Mouse (Mus musculus) adrenal gland, adult 8-10 months (tissue): ENCODE measurements around the gene Apol6. TPM values are rescaled to one million over a fixed set of nuclear protein-coding genes. Genes with fewer than 3 reads are reported as not detected.

ENCODE experiments used
- DNase-seq: peaks from one replicate; pipeline ENCODE4 v3.0.0; 2022
- total RNA-seq, 4 experiments: library from RNA; stranded (reverse); gene quantifications; 2 replicates each; pipeline ENCODE4 v1.2.4; 2022

Apol6 gene
- total RNA-seq: 10 to 100 TPM; 11.8 to 73.3 (median 21.2) TPM

GRCm38 (mm10) chr15:77044597-77045320 lies at the start of gene Apol6:
Gene Apol6, plus strand, starts transcription at chr15:77044729.
- peak; percentile 43 for DNase-seq

GRCm38 (mm10) chr15:76998048-76998447 lies 46.5 kb upstream of the Apol6 start:
- no peak for DNase-seq

GRCm38 (mm10) chr15:76998878-76999588 lies 45.5 kb upstream of the Apol6 start:
- DNase-seq: no peak

GRCm38 (mm10) chr15:77003173-77003867 lies 41.2 kb upstream of the Apol6 start:
- DNase-seq: no peak

GRCm38 (mm10) chr15:77003868-77004215 lies 40.7 kb upstream of the Apol6 start:
- DNase-seq: no peak

- DNase-seq: no peak
Observed at GRCm38 (mm10) chr15:77008851-77009250, 35.7 kb upstream of the Apol6 start.

GRCm38 (mm10) chr15:77013753-77014241 lies 30.7 kb upstream of the Apol6 start:
- DNase-seq: no peak

- no peak for DNase-seq
Observed at GRCm38 (mm10) chr15:77014431-77014830, 30.1 kb upstream of the Apol6 start.

GRCm38 (mm10) chr15:77014985-77015384 lies 29.5 kb upstream of the Apol6 start:
- no peak for DNase-seq

GRCm38 (mm10) chr15:77016509-77016908 lies 28.0 kb upstream of the Apol6 start:
- no peak for DNase-seq

- DNase-seq: no peak
Observed at GRCm38 (mm10) chr15:77017897-77018296, 26.6 kb upstream of the Apol6 start.

GRCm38 (mm10) chr15:77018740-77019340 lies 25.7 kb upstream of the Apol6 start:
- DNase-seq: no peak

GRCm38 (mm10) chr15:77019533-77019932 lies 25.0 kb upstream of the Apol6 start:
- DNase-seq: no peak

- DNase-seq: no peak
Observed at GRCm38 (mm10) chr15:77020136-77020535, 24.4 kb upstream of the Apol6 start.

- DNase-seq: no peak
Observed at GRCm38 (mm10) chr15:77021056-77021455, 23.5 kb upstream of the Apol6 start.

GRCm38 (mm10) chr15:77021851-77022250 lies 22.7 kb upstream of the Apol6 start:
- DNase-seq: no peak

- no peak for DNase-seq
Observed at GRCm38 (mm10) chr15:77022401-77022957, 22.1 kb upstream of the Apol6 start.

- DNase-seq: no peak
Observed at GRCm38 (mm10) chr15:77025884-77026583, 18.5 kb upstream of the Apol6 start.

GRCm38 (mm10) chr15:77027117-77027516 lies 17.4 kb upstream of the Apol6 start:
- no peak for DNase-seq

GRCm38 (mm10) chr15:77027675-77028074 lies 16.9 kb upstream of the Apol6 start:
- DNase-seq: no peak

GRCm38 (mm10) chr15:77029331-77029991 lies 15.1 kb upstream of the Apol6 start:
- no peak for DNase-seq
